Mouse (Mus musculus) neural tube, embryonic 14.5 days (tissue): ENCODE results near the gene Metap1. TPM values are rescaled to one million over a fixed set of nuclear protein-coding genes. Genes with fewer than 3 reads are reported as not detected.

Experiments
- ATAC-seq: fragments of 200-750 bp; cut with Nextera tagmentation; 2 replicates; pipeline ENCODE4 v1.8.0; 2017; ENCODE audit warnings: low read depth, mild to moderate bottlenecking, moderate TSS enrichment, moderate library complexity
- H3K27ac ChIP-seq: fragments of 300-500 bp; sonication (generic); 2 replicates; pipeline ENCODE4 v1.5.1; 2014; ENCODE audit warnings: low read depth, mild to moderate bottlenecking, control low read depth, low read length, moderate library complexity, mixed read lengths
- H3K27me3 ChIP-seq: fragments of 300-500 bp; sonication (generic); 2 replicates; pipeline ENCODE4 v1.6.1; 2014; ENCODE audit warnings: low read length; ENCODE audit not compliant: control insufficient read depth, insufficient read depth
- H3K36me3 ChIP-seq: fragments of 300-500 bp; sonication (generic); 2 replicates; pipeline ENCODE4 v1.6.1; 2014; ENCODE audit warnings: low read length, mixed read lengths; ENCODE audit not compliant: control insufficient read depth, insufficient read depth
- H3K4me1 ChIP-seq: fragments of 300-500 bp; sonication (generic); 2 replicates; pipeline ENCODE4 v1.6.1; 2014; ENCODE audit warnings: low read length; ENCODE audit not compliant: control insufficient read depth, insufficient read depth
- H3K4me2 ChIP-seq: fragments of 300-500 bp; sonication (generic); 2 replicates; pipeline ENCODE4 v1.6.1; 2014; ENCODE audit warnings: mild to moderate bottlenecking, low read depth, low read length, control low read depth
- H3K4me3 ChIP-seq: fragments of 300-500 bp; sonication (generic); 2 replicates; pipeline ENCODE4 v1.5.1; 2014; ENCODE audit warnings: low read depth, low read length, control low read depth, mixed read lengths
- H3K9ac ChIP-seq: fragments of 300-500 bp; sonication (generic); replicated peaks from 2 replicates; pipeline ENCODE4 v1.6.1; 2014; ENCODE audit warnings: low read depth, mild to moderate bottlenecking, control low read depth, low read length, mixed read lengths
- H3K9me3 ChIP-seq: fragments of 300-500 bp; sonication (generic); 2 replicates; pipeline ENCODE4 v1.6.1; 2016; ENCODE audit warnings: low read length; ENCODE audit not compliant: control insufficient read depth
- WGBS: fragments of 180-500 bp; shearing (Covaris S2); extraction: QIAGEN DNeasy Blood & Tissue Kit; methylation state at CpG from one replicate; pipeline ENCODE4 v1.1.7; 2014; 5-methylcytosine and 5-hydroxymethylcytosine counted together
- polyA plus RNA-seq: library from polyadenylated mRNA; unstranded; fragments of >200 nt; fragmentation: Nextera tagmentation; extraction: Ambion mirVana; gene quantifications from 2 replicates; pipeline ENCODE4 v1.2.1, GENCODE M21; 2014

The Metap1 gene
- polyA plus RNA-seq, 1 experiment from 2014 or later = 59.0 TPM

DNA sequence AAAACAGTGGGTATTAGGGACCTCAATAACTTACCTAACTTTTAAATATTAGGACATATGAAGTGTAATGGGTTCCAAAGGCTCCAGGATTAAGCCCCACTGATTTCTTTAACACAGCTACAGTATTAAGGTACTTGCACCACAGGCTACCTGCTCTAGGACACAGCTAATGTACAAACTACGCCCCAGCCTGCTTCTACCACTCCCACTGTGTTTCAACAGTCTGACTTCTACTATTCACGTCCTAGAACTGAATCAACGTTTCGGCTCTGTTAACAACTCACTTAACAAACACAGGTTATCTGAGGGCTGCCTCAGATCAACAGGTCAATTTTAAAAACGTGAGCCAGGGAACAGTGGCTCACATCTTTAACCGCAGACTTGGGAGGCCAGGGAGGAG, 25.5 kb downstream of the Metap1 start:
- no peaks in the 10 kb centered on the region for H3K9me3 ChIP-seq
- ATAC-seq = no peak
- H3K4me2 ChIP-seq = no peak overlapping the region
- H3K9ac ChIP-seq = no peak overlapping the region
- no peaks in the 10 kb centered on the region for H3K4me1 ChIP-seq
- peaks cover 41% of the 10 kb centered on the region for H3K36me3 ChIP-seq
- no peaks in the 10 kb centered on the region for H3K27me3 ChIP-seq
- H3K4me3 ChIP-seq = no peak overlapping the region
- 92% methylated on average over 6 of the region's 6 CpGs for WGBS
- no peak overlapping the region for H3K27ac ChIP-seq

DNA sequence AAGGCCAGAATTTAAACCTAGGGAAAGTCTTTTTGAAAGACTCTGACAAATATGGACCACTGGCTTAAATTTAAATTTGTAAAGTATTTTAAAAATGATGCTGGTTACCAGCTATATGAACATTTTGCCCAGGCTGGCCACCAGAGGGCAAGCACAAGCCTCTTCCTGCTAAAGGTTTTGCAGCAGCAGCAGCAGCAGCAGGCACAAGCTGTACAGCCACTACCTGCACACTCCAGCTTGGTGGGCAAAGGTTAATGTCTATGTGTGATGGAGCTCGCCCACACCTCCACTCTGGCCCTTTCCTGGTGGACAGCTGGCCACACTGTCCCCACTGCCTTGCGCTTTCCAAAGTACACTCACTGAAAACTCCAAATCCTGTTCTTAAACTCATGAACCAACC, 26.2 kb downstream of the Metap1 start:
- no peak overlapping the region for H3K4me3 ChIP-seq
- H3K4me1 ChIP-seq = no peaks in the 10 kb centered on the region
- no peak overlapping the region for H3K4me2 ChIP-seq
- no peak overlapping the region for H3K9ac ChIP-seq
- H3K27ac ChIP-seq = no peak overlapping the region
- 87% methylated on average over 2 of the region's 2 CpGs for WGBS
- H3K36me3 ChIP-seq = peaks cover 43% of the 10 kb centered on the region
- no peaks in the 10 kb centered on the region for H3K9me3 ChIP-seq
- H3K27me3 ChIP-seq = no peaks in the 10 kb centered on the region
- peak; percentile 69; the same call in 1 of the 2 replicates for ATAC-seq

DNA sequence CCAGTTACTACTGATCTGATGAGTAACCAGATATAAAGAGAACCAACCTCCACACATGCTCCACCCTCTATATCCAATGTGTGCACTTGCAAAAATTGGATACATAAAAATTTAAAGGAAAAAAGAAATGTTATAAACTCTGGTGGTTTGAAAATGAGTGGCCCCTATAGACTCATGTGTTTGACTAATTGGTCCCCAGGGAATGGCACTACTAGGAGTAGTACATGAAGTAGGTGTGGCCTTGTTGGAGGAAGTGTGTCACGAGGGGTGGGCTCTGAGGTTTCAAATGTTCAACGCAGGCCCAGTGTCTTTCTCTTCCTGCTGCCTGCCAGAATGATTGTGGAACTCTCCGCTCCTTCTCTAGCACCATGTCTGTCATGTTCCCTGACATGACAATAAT, 27.5 kb downstream of the Metap1 start:
- H3K4me3 ChIP-seq = no peak overlapping the region
- H3K9ac ChIP-seq = no peak overlapping the region
- no peak overlapping the region for H3K27ac ChIP-seq
- ATAC-seq = no peak; the same call in 1 of the 2 replicates
- H3K4me1 ChIP-seq = no peaks in the 10 kb centered on the region
- H3K27me3 ChIP-seq = no peaks in the 10 kb centered on the region
- H3K36me3 ChIP-seq = peaks cover 48% of the 10 kb centered on the region
- no peak overlapping the region for H3K4me2 ChIP-seq
- WGBS = 82% methylated on average over 3 of the region's 3 CpGs
- no peaks in the 10 kb centered on the region for H3K9me3 ChIP-seq

DNA sequence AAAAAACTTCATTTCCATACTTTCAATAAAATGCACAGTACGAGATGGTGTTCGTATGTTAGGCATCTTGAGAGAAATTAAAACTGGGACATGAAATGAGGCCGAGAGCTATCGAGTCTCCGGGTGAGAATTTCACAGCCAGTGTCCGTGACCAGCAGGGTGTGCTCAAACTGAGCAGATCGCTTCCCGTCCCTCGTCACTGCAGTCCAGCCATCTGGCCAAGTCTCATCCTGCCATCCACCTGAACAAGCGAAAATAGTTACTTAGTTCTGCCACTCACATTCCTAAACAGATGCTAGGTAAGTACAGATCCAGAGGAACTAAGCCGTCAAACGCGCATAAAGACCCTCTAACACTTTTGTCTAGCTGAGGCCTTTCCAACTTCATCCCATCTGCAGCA, 29.1 kb downstream of the Metap1 start:
- Histone ChIP-seq H3K4me2 (no peak overlapping the region), H3K27me3 (no peaks in the 10 kb centered on the region), H3K4me3 (no peak overlapping the region), H3K9me3 (no peaks in the 10 kb centered on the region), H3K9ac (no peak overlapping the region), H3K4me1 (no peaks in the 10 kb centered on the region), H3K27ac (no peak overlapping the region), H3K36me3 (peaks cover 40% of the 10 kb centered on the region)
- ATAC-seq = no peak
- 83% methylated on average over 13 of the region's 13 CpGs for whole genome bisulfite sequencing

DNA sequence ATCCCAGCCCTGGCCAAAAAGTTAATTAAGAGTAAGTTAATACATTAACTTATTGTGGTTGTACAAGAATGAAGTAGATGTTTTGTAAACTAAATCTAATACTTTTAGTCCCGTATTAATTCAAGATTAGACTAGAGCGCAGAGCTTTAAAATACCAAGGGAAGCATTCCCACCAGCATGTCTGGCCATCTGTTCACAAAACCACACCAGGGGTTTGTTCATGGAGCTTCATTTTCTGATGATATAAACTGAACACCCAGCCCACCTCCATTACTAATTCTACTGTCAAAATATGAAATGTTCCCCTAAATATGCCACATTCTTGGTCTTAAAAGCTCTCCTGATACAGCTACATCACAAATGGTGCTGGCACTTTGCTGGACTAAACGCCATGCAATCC, 30.9 kb downstream of the Metap1 start:
- no peaks in the 10 kb centered on the region for H3K27me3 ChIP-seq
- peaks cover 37% of the 10 kb centered on the region for H3K36me3 ChIP-seq
- no peak overlapping the region for H3K4me2 ChIP-seq
- 95% methylated on average over 3 of the region's 3 CpGs for WGBS
- no peak overlapping the region for H3K9ac ChIP-seq
- no peak overlapping the region for H3K27ac ChIP-seq
- H3K4me3 ChIP-seq = no peak overlapping the region
- H3K9me3 ChIP-seq = no peaks in the 10 kb centered on the region
- no peak for ATAC-seq
- no peaks in the 10 kb centered on the region for H3K4me1 ChIP-seq

DNA sequence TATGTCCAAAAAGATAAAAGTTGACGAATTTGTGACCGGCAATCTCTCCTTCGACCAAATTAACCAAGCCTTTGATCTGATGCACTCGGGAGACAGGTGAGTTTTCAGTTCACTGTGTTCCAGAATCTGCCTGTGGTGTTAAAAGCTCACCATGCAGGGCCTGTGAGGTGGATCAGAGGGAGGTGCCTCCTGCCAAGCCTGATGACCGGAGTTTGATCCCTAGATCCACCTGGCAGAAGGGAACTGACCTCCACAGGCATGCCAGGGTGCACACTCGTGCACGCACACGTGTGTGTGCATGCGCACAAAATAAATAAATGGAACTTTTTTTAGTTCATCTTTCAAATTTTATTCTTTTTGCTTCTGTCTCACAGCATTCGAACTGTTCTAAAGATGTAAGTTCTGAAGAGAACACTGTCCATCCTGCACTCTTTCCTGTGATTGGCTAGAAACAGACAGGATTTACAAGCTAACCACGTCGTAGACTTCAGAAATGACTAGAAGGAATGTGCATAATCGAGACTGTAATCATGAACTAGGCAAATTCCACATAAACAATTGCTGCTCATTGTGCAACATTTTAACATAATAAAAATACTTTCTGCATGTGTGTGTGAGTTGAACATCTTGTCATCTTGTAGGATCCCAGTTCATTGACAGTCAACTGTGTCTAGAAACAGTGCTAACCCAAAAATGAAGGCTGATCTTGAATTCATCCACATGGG, 34.4 kb downstream of the Metap1 start:
- 95% methylated on average over 13 of the region's 13 CpGs for WGBS
- Histone ChIP-seq H3K4me2 (no peak overlapping the region), H3K9ac (no peak overlapping the region), H3K4me3 (no peak overlapping the region), H3K27ac (no peak overlapping the region), H3K36me3 (peaks cover 43% of the 10 kb centered on the region), H3K4me1 (no peaks in the 10 kb centered on the region), H3K9me3 (no peaks in the 10 kb centered on the region), H3K27me3 (no peaks in the 10 kb centered on the region)
- ATAC-seq = no peak

DNA sequence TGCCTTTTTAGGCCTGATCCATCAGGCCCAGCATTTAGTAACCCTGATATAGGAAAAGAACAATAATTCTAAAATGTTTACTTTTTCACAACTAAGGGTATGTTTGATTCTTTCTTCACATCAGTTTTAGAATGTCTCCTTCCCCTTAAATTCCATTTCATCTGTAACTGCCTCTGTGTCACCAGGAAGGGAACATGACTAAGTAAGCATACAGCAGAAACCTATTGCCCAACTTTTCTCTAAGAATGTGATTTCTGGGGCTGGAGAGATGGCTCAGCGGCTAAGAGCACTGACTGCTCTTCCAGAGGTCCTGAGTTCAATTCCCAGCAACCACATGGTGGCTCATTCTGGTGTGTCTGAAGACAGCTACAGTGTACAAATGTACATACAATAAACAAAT, 35.1 kb downstream of the Metap1 start:
- no peak for ATAC-seq
- H3K36me3 ChIP-seq = peaks cover 49% of the 10 kb centered on the region
- WGBS = 89% methylated on average over 1 of the region's 1 CpGs

DNA sequence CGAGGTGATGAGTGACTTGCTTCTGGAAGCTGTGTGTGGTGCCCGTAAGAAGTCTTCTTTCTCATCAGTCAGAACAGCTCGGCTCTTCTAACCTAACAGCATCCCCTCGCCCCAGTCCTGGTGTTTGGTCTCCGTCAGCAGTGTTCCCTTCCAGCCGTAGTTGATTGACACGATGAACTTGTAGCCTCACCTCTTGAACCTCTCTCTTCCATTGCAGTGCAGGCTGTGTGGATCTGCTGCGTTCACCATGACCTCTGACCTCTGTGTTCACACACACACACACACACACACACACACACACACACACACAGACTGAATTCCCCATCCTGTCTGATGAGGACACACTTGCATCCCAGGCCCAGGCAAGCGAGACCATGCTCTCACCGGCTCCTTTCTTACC, 37.1 kb downstream of the Metap1 start:
- H3K27me3 ChIP-seq = no peaks in the 10 kb centered on the region
- H3K27ac ChIP-seq = no peak overlapping the region
- H3K4me1 ChIP-seq = no peaks in the 10 kb centered on the region
- no peak overlapping the region for H3K9ac ChIP-seq
- ATAC-seq = no peak
- no peaks in the 10 kb centered on the region for H3K9me3 ChIP-seq
- no peak overlapping the region for H3K4me3 ChIP-seq
- H3K4me2 ChIP-seq = no peak overlapping the region
- 92% methylated on average over 10 of the region's 10 CpGs for WGBS
- H3K36me3 ChIP-seq = peaks cover 46% of the 10 kb centered on the region

More for the DNA sequence above, 35.1 kb downstream of the Metap1 start:
- no peak overlapping the region for H3K4me3 ChIP-seq
- no peak overlapping the region for H3K4me2 ChIP-seq
- H3K9me3 ChIP-seq = no peaks in the 10 kb centered on the region
- no peak overlapping the region for H3K9ac ChIP-seq
- no peak overlapping the region for H3K27ac ChIP-seq
- no peaks in the 10 kb centered on the region for H3K27me3 ChIP-seq
- H3K4me1 ChIP-seq = no peaks in the 10 kb centered on the region

DNA sequence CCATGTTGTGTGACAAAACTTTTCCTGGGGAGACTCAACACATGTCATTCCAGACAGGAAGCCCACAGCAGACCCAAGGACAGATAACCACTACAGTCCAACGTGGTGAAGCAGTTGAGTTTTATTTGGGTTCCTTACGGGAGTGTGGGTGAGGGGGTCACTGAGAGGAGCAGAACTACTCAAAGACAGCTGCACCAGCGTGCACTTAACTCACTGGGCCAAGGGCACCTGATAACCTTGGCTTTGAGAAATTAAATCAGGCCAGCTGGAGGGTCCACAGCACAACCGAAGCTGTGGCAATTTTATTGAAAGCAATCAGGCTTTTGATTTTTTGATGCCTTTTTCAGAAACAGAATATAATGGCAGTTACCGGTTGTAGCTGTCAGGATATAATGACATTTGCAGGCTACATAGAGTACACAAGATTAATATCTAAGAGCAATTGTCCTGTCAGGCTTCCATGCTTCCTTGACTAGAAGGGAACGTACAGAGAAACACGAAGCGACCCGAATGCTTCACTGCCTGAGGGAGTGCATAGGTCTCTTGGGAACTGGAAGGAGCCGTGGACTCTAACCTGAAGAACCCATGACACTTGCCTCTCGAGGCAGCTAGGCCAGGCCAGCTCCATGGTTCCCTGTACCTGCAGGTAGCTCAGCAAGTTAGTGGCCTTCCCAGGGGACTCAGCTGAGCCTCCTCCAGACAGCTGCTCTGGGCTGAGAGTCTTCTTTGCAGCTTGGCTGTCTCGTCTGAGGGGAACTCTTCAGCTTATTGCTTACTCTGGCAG, 41.0 kb downstream of the Metap1 start:
- WGBS = 68% methylated on average over 12 of the region's 12 CpGs
- peaks cover 37% of the 10 kb centered on the region for H3K36me3 ChIP-seq

More for the DNA sequence above, 41.0 kb downstream of the Metap1 start:
- H3K27me3 ChIP-seq = no peaks in the 10 kb centered on the region
- H3K4me2 ChIP-seq = no peak overlapping the region
- ATAC-seq = no peak
- H3K4me1 ChIP-seq = peaks cover 7% of the 10 kb centered on the region
- H3K27ac ChIP-seq = no peak overlapping the region
- H3K4me3 ChIP-seq = no peak overlapping the region
- H3K9me3 ChIP-seq = no peaks in the 10 kb centered on the region
- H3K9ac ChIP-seq = no peak overlapping the region
